Mouse (Mus musculus) liver, embryonic 16.5 days (tissue): Measurements from ENCODE around the gene Il1f8. TPM values are rescaled to one million over a fixed set of nuclear protein-coding genes. Genes with fewer than 3 reads are reported as not detected.

Experiments used
- ATAC-seq: fragments of 200-750 bp; cut with Nextera tagmentation; 2 replicates; pipeline ENCODE4 v1.8.0; 2017; ENCODE audit warnings: low read depth, mild to moderate bottlenecking, moderate number of reproducible peaks, moderate library complexity
- H3K27ac ChIP-seq: fragments of 300-500 bp; sonication (generic); 2 replicates; pipeline ENCODE4 v1.5.1; 2014; ENCODE audit warnings: mild to moderate bottlenecking, low read length
- H3K27me3 ChIP-seq: fragments of 300-500 bp; sonication (generic); 2 replicates; pipeline ENCODE4 v1.6.1; 2014; ENCODE audit warnings: low read depth, low read length, mixed read lengths; ENCODE audit not compliant: control insufficient read depth, insufficient read depth
- H3K36me3 ChIP-seq: fragments of 300-500 bp; sonication (generic); 2 replicates; pipeline ENCODE4 v1.6.1; 2014; ENCODE audit warnings: mild to moderate bottlenecking; ENCODE audit not compliant: control insufficient read depth, insufficient read depth
- H3K4me1 ChIP-seq: fragments of 300-500 bp; sonication (generic); 2 replicates; pipeline ENCODE4 v1.6.1; 2014; ENCODE audit warnings: low read depth, low read length, mixed read lengths; ENCODE audit not compliant: control insufficient read depth
- H3K4me2 ChIP-seq: fragments of 300-500 bp; sonication (generic); 2 replicates; pipeline ENCODE4 v1.6.1; 2014; ENCODE audit warnings: low read depth, low read length, mixed read lengths
- H3K4me3 ChIP-seq: fragments of 300-500 bp; sonication (generic); 2 replicates; pipeline ENCODE4 v1.5.1; 2014; ENCODE audit warnings: low read depth, mild to moderate bottlenecking, low read length
- H3K9ac ChIP-seq: fragments of 300-500 bp; sonication (generic); 2 replicates; pipeline ENCODE4 v1.6.1; 2014; ENCODE audit warnings: low read depth, low read length
- H3K9me3 ChIP-seq: fragments of 300-500 bp; sonication (generic); replicated peaks from 2 replicates; pipeline ENCODE4 v1.6.1; 2016; ENCODE audit warnings: low read length; ENCODE audit not compliant: control insufficient read depth
- WGBS: fragments of 180-500 bp; shearing (Covaris S2); extraction: QIAGEN DNeasy Blood & Tissue Kit; methylation state at CpG from one replicate; pipeline ENCODE4 v1.1.7; 2014; ENCODE audit not compliant: insufficient replicate concordance; 5-methylcytosine and 5-hydroxymethylcytosine counted together
- polyA plus RNA-seq: library from polyadenylated mRNA; unstranded; fragments of >200 nt; fragmentation: Nextera tagmentation; extraction: Ambion mirVana; gene quantifications from 2 replicates; pipeline ENCODE4 v1.2.1, GENCODE M21; 2015

Il1f8 gene
- polyA plus RNA-seq, 1 experiment from 2014 or later: not detected

DNA sequence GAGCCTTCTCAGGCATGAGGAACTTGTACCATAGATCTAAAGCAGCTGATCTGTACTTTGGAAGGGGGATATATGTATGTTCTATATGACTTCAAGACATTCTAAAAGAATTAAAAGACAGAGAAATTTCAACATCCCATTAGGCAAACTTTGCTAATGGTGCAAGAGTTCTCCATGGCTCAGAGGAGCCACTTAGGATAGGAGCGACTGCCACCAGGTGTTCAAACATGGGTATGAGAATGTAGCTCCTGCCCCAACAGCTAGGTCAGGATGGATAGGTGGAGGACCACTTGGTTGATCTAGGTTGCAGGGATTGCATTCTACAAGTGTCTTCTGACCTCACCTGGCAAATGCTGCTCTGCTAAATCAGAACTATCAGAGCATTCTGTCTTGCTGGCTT, 35.2 kb downstream of the Il1f8 start:
- H3K9me3 ChIP-seq: no peaks in the 10 kb centered on the region
- H3K9ac ChIP-seq: no peak overlapping the region
- ATAC-seq: no peak
- H3K4me3 ChIP-seq: no peak overlapping the region
- H3K4me1 ChIP-seq: no peaks in the 10 kb centered on the region
- H3K4me2 ChIP-seq: no peak overlapping the region
- no peaks in the 10 kb centered on the region for H3K27me3 ChIP-seq
- no peak overlapping the region for H3K27ac ChIP-seq
- no peaks in the 10 kb centered on the region for H3K36me3 ChIP-seq
- 41% methylated on average over 1 of the region's 1 CpGs for WGBS

Other genes starting within 250 kb of the Il1f8 start
- gene Hnmt, start 103.8 kb upstream of the Il1f8 start, polyA plus RNA-seq: 0.34 and 0.58 TPM in 2 replicates
- gene Tbpl2, start 56.6 kb upstream of the Il1f8 start, polyA plus RNA-seq: not detected in 2 replicates
- gene Il1f9, start 33.3 kb downstream of the Il1f8 start, polyA plus RNA-seq: 0.32 and 0.68 TPM in 2 replicates
- gene Il1f6, start 62.3 kb downstream of the Il1f8 start, polyA plus RNA-seq: not detected in 2 replicates
- gene Il1f5, start 123.8 kb downstream of the Il1f8 start, polyA plus RNA-seq: not detected in 2 replicates
- gene Il1f10, start 138.0 kb downstream of the Il1f8 start, polyA plus RNA-seq: not detected in 2 replicates
- gene Il1rn, start 183.7 kb downstream of the Il1f8 start, polyA plus RNA-seq: 13.4 and 14.2 TPM in 2 replicates
- 6.8 and 7.3 TPM in 2 replicates for gene Psd4, start 214.4 kb downstream of the Il1f8 start, polyA plus RNA-seq